Mouse (Mus musculus): ENCODE data around the gene Acot8. TPM values are rescaled to one million over a fixed set of nuclear protein-coding genes. Genes with fewer than 3 reads are reported as not detected.
"Not testable (repeated sequence)": the region's sequence is repeated elsewhere in the genome, so short reads cannot be mapped to it uniquely, and the experiment has no call there.

The Acot8 gene
- polyA plus RNA-seq, 1 experiment: 45.6 TPM

DNA sequence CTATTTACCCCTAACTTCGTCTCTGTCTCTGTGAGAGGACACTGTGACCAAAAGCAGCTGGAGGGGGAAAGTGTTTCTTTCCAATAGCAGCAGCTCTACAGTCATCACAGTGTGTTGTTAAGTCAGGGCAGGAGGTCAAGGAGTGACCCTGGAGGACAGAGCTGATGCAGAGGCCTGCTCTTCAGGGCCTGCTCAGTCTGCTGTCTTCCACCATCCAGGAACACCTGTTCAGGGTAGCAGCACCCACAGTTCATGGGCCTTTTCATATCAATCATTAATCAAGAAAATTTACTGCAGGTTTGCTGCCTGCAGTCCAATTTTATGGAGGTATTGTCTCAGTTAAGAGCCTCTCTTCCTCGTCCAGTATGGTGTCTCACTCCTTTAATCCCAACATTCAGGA lies 8.9 kb upstream of the Acot8 start:
- Histone ChIP-seq H3K36me3 (ENCODE audit: control insufficient read depth, insufficient read depth, low read length) (peaks cover 1% of the 10 kb centered on the region; the same call in 1 of the 2 replicates), H3K27me3 (ENCODE audit: control insufficient read depth, insufficient read depth, low read length) (no peaks in the 10 kb centered on the region), H3K27ac (ENCODE audit: control insufficient read depth, insufficient read depth, low read depth, low read length) (no peak overlapping the region), H3K4me3 (ENCODE audit: control insufficient read depth, low read depth, low read length) (peak overlapping the region; percentile 65), H3K4me1 (ENCODE audit: control insufficient read depth, insufficient read depth, low read length) (no peaks in the 10 kb centered on the region)
- no peak for TF ChIP-seq CTCF (IDR thresholded peaks at IDR 0.05; ENCODE audit: control insufficient read depth, insufficient read depth, insufficient replicate concordance, low read depth, low read length)
- no peak for TF ChIP-seq POLR2A (IDR thresholded peaks at IDR 0.05; ENCODE audit: control insufficient read depth, low read depth, low read length)

DNA sequence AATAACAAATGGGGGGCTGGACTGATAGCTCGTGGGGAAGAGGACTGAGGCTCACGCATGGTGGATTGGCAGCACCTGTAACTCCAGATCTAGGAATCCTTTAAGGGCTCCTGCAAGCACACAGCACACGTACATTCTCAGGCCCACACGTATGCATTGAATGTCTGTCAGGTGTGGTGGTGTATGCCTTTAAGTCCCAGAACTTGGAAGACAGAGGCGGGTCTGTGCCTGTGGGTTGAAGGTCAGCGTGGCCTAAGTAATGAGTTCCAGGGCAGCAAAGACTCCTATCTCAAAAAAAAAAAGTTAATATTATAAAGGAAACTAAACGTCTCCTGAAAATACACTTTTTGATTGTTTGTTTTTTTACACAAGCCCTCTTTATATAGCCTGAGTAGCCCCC lies 1.9 kb upstream of the Acot8 start:
- TF ChIP-seq CTCF (IDR thresholded peaks at IDR 0.05; ENCODE audit: control insufficient read depth, insufficient read depth, insufficient replicate concordance, low read depth, low read length) (no peak), POLR2A (IDR thresholded peaks at IDR 0.05; ENCODE audit: control insufficient read depth, low read depth, low read length) (no peak)
- Histone ChIP-seq H3K36me3 (ENCODE audit: control insufficient read depth, insufficient read depth, low read length) (no peaks in the 10 kb centered on the region), H3K4me1 (ENCODE audit: control insufficient read depth, insufficient read depth, low read length) (peaks cover 17% of the 10 kb centered on the region), H3K27me3 (ENCODE audit: control insufficient read depth, insufficient read depth, low read length) (no peaks in the 10 kb centered on the region), H3K27ac (ENCODE audit: control insufficient read depth, insufficient read depth, low read depth, low read length) (no peak overlapping the region), H3K4me3 (ENCODE audit: control insufficient read depth, low read depth, low read length) (peak overlapping the region; percentile 30)

DNA sequence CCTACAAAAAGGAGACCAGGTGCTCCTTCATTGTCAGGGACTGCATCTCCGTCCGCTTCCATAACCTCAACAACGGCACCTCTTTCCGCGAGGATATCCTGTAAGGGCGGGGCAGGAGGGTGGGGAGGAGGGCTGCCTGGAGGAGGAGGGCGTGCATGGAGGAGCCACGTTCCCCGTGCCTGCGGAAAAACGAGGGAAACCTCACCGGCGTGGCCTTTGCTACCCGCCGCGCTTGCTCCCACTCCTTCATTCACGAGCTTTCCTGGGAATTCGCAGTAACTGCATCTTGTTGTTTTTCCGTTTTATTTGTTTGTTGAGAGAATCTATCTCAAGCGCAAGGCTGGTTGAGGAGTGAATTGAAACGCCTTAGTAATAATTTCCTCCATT lies 643 bp upstream of the Acot8 start:
- H3K27ac ChIP-seq (ENCODE audit: control insufficient read depth, insufficient read depth, low read depth, low read length): peak overlapping the region; percentile 95
- no peaks in the 10 kb centered on the region for H3K36me3 ChIP-seq (ENCODE audit: control insufficient read depth, insufficient read depth, low read length)
- no peak for TF ChIP-seq CTCF (IDR thresholded peaks at IDR 0.05; ENCODE audit: control insufficient read depth, insufficient read depth, insufficient replicate concordance, low read depth, low read length)
- no peak for TF ChIP-seq POLR2A (IDR thresholded peaks at IDR 0.05; ENCODE audit: control insufficient read depth, low read depth, low read length)
- H3K27me3 ChIP-seq (ENCODE audit: control insufficient read depth, insufficient read depth, low read length): no peaks in the 10 kb centered on the region
- peaks cover 17% of the 10 kb centered on the region for H3K4me1 ChIP-seq (ENCODE audit: control insufficient read depth, insufficient read depth, low read length)
- H3K4me3 ChIP-seq (ENCODE audit: control insufficient read depth, low read depth, low read length): peak overlapping the region; percentile 99

DNA sequence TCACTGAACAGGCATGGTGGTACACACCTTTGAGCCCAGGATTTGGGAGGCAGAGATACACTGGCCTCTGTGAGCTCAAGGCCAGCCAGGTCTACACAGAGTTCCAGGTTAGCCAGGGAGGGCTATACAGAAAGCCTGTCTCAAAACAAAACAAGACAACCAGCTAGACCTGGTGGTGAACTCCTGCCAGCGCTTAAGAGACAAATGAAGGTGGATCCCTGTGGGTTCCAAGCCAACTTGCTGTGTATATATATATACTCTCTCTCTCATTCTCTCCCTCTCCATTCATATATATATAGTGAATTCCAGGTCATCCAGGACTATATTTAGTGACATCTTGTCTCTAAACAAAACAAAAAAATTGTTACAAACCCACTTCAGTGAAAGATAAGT lies 765 bp downstream of the Acot8 start:
- Histone ChIP-seq H3K4me3 (ENCODE audit: control insufficient read depth, low read depth, low read length) (peak overlapping the region; percentile 99), H3K27ac (ENCODE audit: control insufficient read depth, insufficient read depth, low read depth, low read length) (peak overlapping the region; percentile 95; the same call in 1 of the 2 replicates), H3K36me3 (ENCODE audit: control insufficient read depth, insufficient read depth, low read length) (no peaks in the 10 kb centered on the region), H3K4me1 (ENCODE audit: control insufficient read depth, insufficient read depth, low read length) (peaks cover 17% of the 10 kb centered on the region), H3K27me3 (ENCODE audit: control insufficient read depth, insufficient read depth, low read length) (no peaks in the 10 kb centered on the region)
- TF ChIP-seq CTCF (IDR thresholded peaks at IDR 0.05; ENCODE audit: control insufficient read depth, insufficient read depth, insufficient replicate concordance, low read depth, low read length) (no peak), POLR2A (IDR thresholded peaks at IDR 0.05; ENCODE audit: control insufficient read depth, low read depth, low read length) (no peak)

DNA sequence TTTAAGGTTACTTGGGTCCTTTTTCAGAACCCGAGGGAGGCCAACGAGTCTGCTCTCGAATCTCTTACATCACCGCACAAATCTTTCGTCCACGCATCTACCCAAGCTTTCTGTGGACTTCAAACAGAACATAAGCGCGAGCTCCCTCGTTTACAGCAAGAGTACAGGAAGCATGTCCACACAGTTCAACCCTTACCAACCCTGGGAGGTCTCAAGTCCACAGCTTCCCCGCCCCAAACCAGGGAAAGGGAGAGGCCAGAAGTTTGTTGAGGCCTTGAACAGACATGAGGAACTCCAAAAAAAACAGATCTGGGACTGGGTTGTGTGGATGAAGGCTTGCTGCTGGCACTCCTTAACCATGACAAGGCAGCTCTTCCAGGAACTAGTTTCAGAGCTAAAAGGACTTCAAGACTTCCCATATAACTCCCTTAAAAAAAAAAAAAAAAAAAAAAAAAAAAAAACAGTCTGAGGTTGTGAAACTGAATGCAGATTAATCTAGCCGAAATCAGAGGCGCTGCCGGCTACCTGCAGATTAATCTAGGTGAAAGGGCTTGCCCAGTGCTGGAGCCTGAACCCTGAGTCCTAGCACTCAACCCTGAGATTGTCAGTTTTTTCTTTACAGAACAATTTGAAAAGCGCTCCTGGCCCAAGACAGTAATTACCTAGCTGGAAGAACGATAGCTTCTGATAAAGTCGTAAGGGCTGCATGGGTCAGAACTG lies 1.3 kb downstream of the Acot8 start:
- Histone ChIP-seq H3K36me3 (ENCODE audit: control insufficient read depth, insufficient read depth, low read length) (no peaks in the 10 kb centered on the region), H3K27me3 (ENCODE audit: control insufficient read depth, insufficient read depth, low read length) (no peaks in the 10 kb centered on the region), H3K4me1 (ENCODE audit: control insufficient read depth, insufficient read depth, low read length) (peaks cover 17% of the 10 kb centered on the region), H3K27ac (ENCODE audit: control insufficient read depth, insufficient read depth, low read depth, low read length) (no peak overlapping the region), H3K4me3 (ENCODE audit: control insufficient read depth, low read depth, low read length) (peak overlapping the region; percentile 99)
- TF ChIP-seq CTCF (IDR thresholded peaks at IDR 0.05; ENCODE audit: control insufficient read depth, insufficient read depth, insufficient replicate concordance, low read depth, low read length) (no peak), POLR2A (IDR thresholded peaks at IDR 0.05; ENCODE audit: control insufficient read depth, low read depth, low read length) (no peak)

GRCm38 (mm10) chr2:164800252-164801004 lies 4.3 kb downstream of the Acot8 start:
- Histone ChIP-seq H3K4me3 (ENCODE audit: control insufficient read depth, low read depth, low read length) (no peak overlapping the region), H3K27me3 (ENCODE audit: control insufficient read depth, insufficient read depth, low read length) (no peaks in the 10 kb centered on the region), H3K27ac (ENCODE audit: control insufficient read depth, insufficient read depth, low read depth, low read length) (no peak overlapping the region), H3K36me3 (ENCODE audit: control insufficient read depth, insufficient read depth, low read length) (no peaks in the 10 kb centered on the region; the same call in 1 of the 2 replicates), H3K4me1 (ENCODE audit: control insufficient read depth, insufficient read depth, low read length) (peaks cover 13% of the 10 kb centered on the region)
- no peak for TF ChIP-seq POLR2A (IDR thresholded peaks at IDR 0.05; ENCODE audit: control insufficient read depth, low read depth, low read length)
- no peak for TF ChIP-seq CTCF (IDR thresholded peaks at IDR 0.05; ENCODE audit: control insufficient read depth, insufficient read depth, insufficient replicate concordance, low read depth, low read length)

DNA sequence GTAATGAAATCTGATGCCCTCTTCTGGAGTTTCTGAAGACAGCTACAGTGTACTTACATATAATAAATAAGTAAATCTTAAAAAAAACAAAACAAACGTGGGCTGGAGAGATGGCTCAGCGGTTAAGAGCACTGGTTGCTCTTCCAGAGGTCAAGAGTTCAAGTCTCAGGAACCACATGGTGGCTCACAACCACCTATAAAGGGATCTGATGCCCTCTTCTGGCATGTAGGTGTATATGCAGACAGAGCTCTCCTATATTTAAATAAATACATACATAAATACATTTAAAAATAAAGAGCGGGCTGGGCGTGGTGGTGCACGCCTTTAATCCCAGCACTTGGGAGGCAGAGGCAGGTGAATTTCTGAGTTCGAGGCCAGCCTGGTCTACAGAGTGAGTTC lies 6.1 kb downstream of the Acot8 start:
- H3K36me3 ChIP-seq (ENCODE audit: control insufficient read depth, insufficient read depth, low read length); H3K27ac ChIP-seq (ENCODE audit: control insufficient read depth, insufficient read depth, low read depth, low read length); H3K4me3 ChIP-seq (ENCODE audit: control insufficient read depth, low read depth, low read length); H3K4me1 ChIP-seq (ENCODE audit: control insufficient read depth, insufficient read depth, low read length); H3K27me3 ChIP-seq (ENCODE audit: control insufficient read depth, insufficient read depth, low read length): not testable (repeated sequence)
